In the genomic region with DNA sequence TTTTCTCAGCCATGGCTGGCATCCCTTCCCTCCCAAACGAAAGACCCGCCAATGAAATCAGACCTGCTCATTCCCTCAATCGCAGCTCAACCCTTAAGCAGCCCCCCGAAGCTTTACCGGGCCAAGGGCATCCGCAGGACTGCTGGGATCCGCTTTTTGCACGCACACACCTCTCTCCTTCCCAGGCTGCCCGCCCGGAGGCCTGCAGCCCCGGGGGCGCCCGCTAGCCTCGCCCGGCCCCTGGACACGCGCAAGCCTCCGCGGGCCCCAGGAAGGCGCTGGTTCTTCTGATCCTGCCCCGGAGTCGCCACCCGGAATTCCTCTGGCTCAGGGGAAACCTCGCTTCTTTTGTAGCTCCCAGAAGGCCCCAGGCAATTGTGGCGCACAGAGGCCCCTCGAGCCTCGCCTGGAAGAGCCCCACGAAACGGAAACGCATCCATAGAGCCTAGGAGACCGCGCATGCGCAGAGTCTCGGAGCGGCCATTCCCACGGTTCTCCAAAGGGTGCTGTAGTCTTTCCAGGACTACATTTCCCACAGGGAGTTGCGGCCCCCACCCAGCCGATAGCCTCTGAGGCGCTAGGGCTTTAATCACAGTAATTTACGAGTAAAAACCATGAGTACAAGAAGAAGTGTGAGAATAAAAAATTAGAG, we compare ENCODE assay signal across 8 mouse cellular contexts. TPM values are rescaled to one million over a fixed set of nuclear protein-coding genes. Genes with fewer than 3 reads are reported as not detected.
DNase-seq lines count a peak whose midpoint lies in the region; ATAC-seq and TF ChIP-seq lines count a peak whose summit lies in the region.

TSS of gene Zfp334 (minus strand) at position 416 of the 652 bp plus-strand sequence.

- TF ChIP-seq CTCF in lung, adult 2 months (IDR thresholded peaks at IDR 0.05; ENCODE audit: insufficient read depth, low read length) = no peak

- no peaks in the 10 kb centered on the region for H3K9me3 ChIP-seq in hindbrain, embryonic 12.5 days (replicated peaks)

- DNase-seq in R1 (ENCODE audit: low read depth, low spot score) = peak; percentile 93
- peak; percentile 99 for DNase-seq in cerebellum, postnatal 10 days
- peak; percentile 91 to 95 for DNase-seq in frontal cortex, postnatal 14 days (ENCODE audit: low spot score in 2 of 2)
- peak; percentile 97 for DNase-seq in layer of hippocampus, adult 9-11 months
- DNase-seq in lung, adult 2 months = peak; percentile 89
- peak; percentile 89 for DNase-seq in retina, adult 2 months (ENCODE audit: low read depth, low spot score)

- peaks cover 38% of the 10 kb centered on the region for H3K36me3 ChIP-seq in hindbrain, embryonic 12.5 days

- H3K27ac ChIP-seq in hindbrain, embryonic 12.5 days = peak within 1 kb of the TSS; percentile 92

- peak within 1 kb of the TSS; percentile 93 for H3K9ac ChIP-seq in hindbrain, embryonic 12.5 days

- peaks cover 16% of the 10 kb centered on the region for H3K4me1 ChIP-seq in hindbrain, embryonic 12.5 days
- no peaks in the 10 kb centered on the region for H3K4me1 ChIP-seq in lung, adult 2 months (ENCODE audit: control insufficient read depth, insufficient read depth, low read length)

- ATAC-seq in hindbrain, embryonic 12.5 days (ENCODE audit: low FRiP score) = peak; percentile 89
- ATAC-seq in granulocyte monocyte progenitor cell, adult 5-6 weeks (replicated peaks; ENCODE audit: poor library complexity, severe bottlenecking) = no peak

- peak within 1 kb of the TSS; percentile 82 for H3K4me3 ChIP-seq in hindbrain, embryonic 12.5 days
- H3K4me3 ChIP-seq in lung, adult 2 months (replicated peaks; ENCODE audit: extremely low read depth, low read depth, low read length) = peak within 1 kb of the TSS; percentile 67

- H3K27me3 ChIP-seq in hindbrain, embryonic 12.5 days = no peaks in the 10 kb centered on the region

- peak; percentile 61; the same call in 1 of the 2 replicates for TF ChIP-seq POLR2A in lung, adult 2 months (IDR thresholded peaks at IDR 0.05; ENCODE audit: borderline replicate concordance, extremely low read depth, low read depth, low read length)

- WGBS in hindbrain, embryonic 12.5 days = under 1% methylated on average over 40 of the region's 40 CpGs
- WGBS in lung, adult 2 months = under 1% methylated on average over 40 of the region's 40 CpGs

- peak within 1 kb of the TSS; percentile 82 for H3K4me2 ChIP-seq in hindbrain, embryonic 12.5 days (replicated peaks)

RNA-seq across cellular contexts. Expression of gene Zfp334, which starts in this region (rescaled TPM):
- 20.0 and 21.1 TPM in 2 replicates for polyA plus RNA-seq in hindbrain, embryonic 12.5 days (2016; fragmentation: Nextera tagmentation; extraction: Ambion mirVana)
- polyA plus RNA-seq in lung, adult 2 months (2012; rRNA removed) = 2.6 and 3.5 TPM in 2 replicates
- not detected in 2 replicates for total RNA-seq in granulocyte monocyte progenitor cell, adult 5-6 weeks (2014; fragmentation: Nextera tagmentation)
- not detected in 2 replicates for total RNA-seq in granulocyte monocyte progenitor cell, adult 5-6 weeks (2017)
